Comparison of ENCODE assay signal across 34 mouse cellular contexts in genomic region chrX:75115550-75115949, GRCm38 (mm10). TPM values are rescaled to one million over a fixed set of nuclear protein-coding genes. Genes with fewer than 3 reads are reported as not detected.
DNase-seq lines count a peak whose midpoint lies in the region; ATAC-seq lines count a peak whose summit lies in the region.
"Had no signal": no experiment of that assay in that cellular context is flagged by ENCODE, and none has a peak within 500 bp of the region (broad histone marks: within the 10 kb centered on the region; RNA-seq: fewer than 3 reads in every experiment).

No protein-coding gene starts in this region.

- peak; percentile 60 for DNase-seq in MEL-GATA-1-ER (ENCODE audit: extremely low read depth, low read depth)
- DNase-seq in kidney, postnatal 4 days, result no peak
- DNase-seq in lung, postnatal 25 days (ENCODE audit: low spot score), result no peak
- DNase-seq: adrenal gland, postnatal 10 days; B cell, adult 2 months; cerebellum, adult 11-12 months; cerebellum, postnatal 10 days; gastrocnemius, postnatal 36 days; heart, adult 18-20 months; heart, postnatal 36 days; kidney, adult 9 months; kidney, postnatal 10 days; lung, adult 18-20 months; lung, postnatal 10 days; right cerebral cortex, adult 18-20 months; spleen, adult 18-20 months; thymus, adult 2 months; thymus, postnatal 4 days had no signal

- H3K27ac ChIP-seq in liver, embryonic 15.5 days (replicated peaks), result peak overlapping the region; percentile 88
- no peak overlapping the region for H3K27ac ChIP-seq in intestine, embryonic 16.5 days (ENCODE audit: low read length)
- H3K27ac ChIP-seq: forebrain, embryonic 15.5 days; hindbrain, embryonic 12.5 days; hindbrain, postnatal 0 days; intestine, embryonic 15.5 days; limb, embryonic 12.5 days had no signal

- H3K4me1 ChIP-seq in erythroblast, embryonic 14.5 days (ENCODE audit: control insufficient read depth), result peaks cover 57% of the 10 kb centered on the region
- peaks cover 32% of the 10 kb centered on the region for H3K4me1 ChIP-seq in liver, embryonic 15.5 days (replicated peaks)
- H3K4me1 ChIP-seq in intestine, embryonic 16.5 days (ENCODE audit: control insufficient read depth, insufficient read depth, low read length), result no peaks in the 10 kb centered on the region
- H3K4me1 ChIP-seq: forebrain, embryonic 15.5 days; hindbrain, embryonic 12.5 days; intestine, embryonic 15.5 days; limb, embryonic 12.5 days had no signal

- H3K9me3 ChIP-seq in erythroblast, embryonic 14.5 days (ENCODE audit: control insufficient read depth, low read length), result no peaks in the 10 kb centered on the region
- no peaks in the 10 kb centered on the region for H3K9me3 ChIP-seq in liver, embryonic 15.5 days (replicated peaks)
- H3K9me3 ChIP-seq in intestine, embryonic 16.5 days (ENCODE audit: control insufficient read depth, low read length), result no peaks in the 10 kb centered on the region
- H3K9me3 ChIP-seq: forebrain, embryonic 15.5 days; hindbrain, embryonic 12.5 days; intestine, embryonic 15.5 days; limb, embryonic 12.5 days had no signal

- peak overlapping the region; percentile 32 for H3K4me2 ChIP-seq in liver, embryonic 15.5 days
- no peak overlapping the region for H3K4me2 ChIP-seq in intestine, embryonic 16.5 days (ENCODE audit: low read depth, low read length)
- H3K4me2 ChIP-seq: forebrain, embryonic 15.5 days; heart, embryonic 11.5 days; hindbrain, embryonic 12.5 days; intestine, embryonic 15.5 days; limb, embryonic 12.5 days; midbrain, embryonic 11.5 days had no signal

- 0 out of 2 replicates have a peak overlapping the region, but pooled peaks have one; percentile 18 for H3K9ac ChIP-seq in liver, embryonic 15.5 days
- H3K9ac ChIP-seq in intestine, embryonic 16.5 days (ENCODE audit: low read depth, low read length), result no peak overlapping the region
- H3K9ac ChIP-seq: forebrain, embryonic 15.5 days; hindbrain, embryonic 12.5 days; intestine, embryonic 15.5 days; limb, embryonic 12.5 days had no signal

- ATAC-seq in liver, embryonic 15.5 days (ENCODE audit: insufficient read depth), result peak; percentile 96
- no peak for ATAC-seq in intestine, embryonic 16.5 days
- ATAC-seq: forebrain, embryonic 15.5 days; hindbrain, postnatal 0 days; intestine, embryonic 15.5 days; midbrain, embryonic 16.5 days; Patski had no signal

- peaks cover 100% of the 10 kb centered on the region for H3K36me3 ChIP-seq in erythroblast, embryonic 14.5 days (ENCODE audit: control insufficient read depth)
- peaks cover 84% of the 10 kb centered on the region for H3K36me3 ChIP-seq in liver, embryonic 15.5 days (replicated peaks)
- H3K36me3 ChIP-seq in intestine, embryonic 16.5 days (ENCODE audit: control insufficient read depth, insufficient read depth, low read length), result no peaks in the 10 kb centered on the region
- H3K36me3 ChIP-seq: forebrain, embryonic 15.5 days; intestine, embryonic 15.5 days had no signal

- no peaks in the 10 kb centered on the region for H3K27me3 ChIP-seq in erythroblast, embryonic 14.5 days (ENCODE audit: control insufficient read depth)
- no peaks in the 10 kb centered on the region for H3K27me3 ChIP-seq in liver, embryonic 15.5 days
- no peaks in the 10 kb centered on the region for H3K27me3 ChIP-seq in intestine, embryonic 16.5 days (replicated peaks; ENCODE audit: control insufficient read depth, insufficient read depth, low read length)
- H3K27me3 ChIP-seq: forebrain, embryonic 15.5 days; hindbrain, embryonic 12.5 days; intestine, embryonic 15.5 days; limb, embryonic 12.5 days had no signal

- H3K4me3 ChIP-seq in erythroblast, embryonic 14.5 days (replicated peaks), result peak overlapping the region; percentile 18
- no peak overlapping the region for H3K4me3 ChIP-seq in liver, embryonic 15.5 days (replicated peaks)
- no peak overlapping the region for H3K4me3 ChIP-seq in intestine, embryonic 16.5 days (ENCODE audit: low read length)
- H3K4me3 ChIP-seq: forebrain, embryonic 15.5 days; hindbrain, embryonic 12.5 days; intestine, embryonic 15.5 days; limb, embryonic 12.5 days had no signal

RNA-seq across cellular contexts. Expression of gene Mpp1, which starts 15.3 kb away (rescaled TPM):
- 5.3 and 6.7 TPM in 2 replicates for polyA plus RNA-seq in erythroblast, embryonic 14.5 days (2012)
- polyA plus RNA-seq in liver, embryonic 15.5 days (2015; fragmentation: Nextera tagmentation; extraction: Ambion mirVana), result 135 and 147 TPM in 2 replicates
- polyA plus RNA-seq in intestine, embryonic 16.5 days (2015; fragmentation: Nextera tagmentation; extraction: Ambion mirVana), result 136 and 153 TPM in 2 replicates

RNA-seq across cellular contexts. Expression of gene Dkc1, which starts 19.9 kb away (rescaled TPM):
- 0.63 and 1.1 TPM in 2 replicates for polyA plus RNA-seq in erythroblast, embryonic 14.5 days (2012)
- 66.7 and 73.9 TPM in 2 replicates for polyA plus RNA-seq in liver, embryonic 15.5 days (2015; fragmentation: Nextera tagmentation; extraction: Ambion mirVana)
- 100 and 127 TPM in 2 replicates for polyA plus RNA-seq in intestine, embryonic 16.5 days (2015; fragmentation: Nextera tagmentation; extraction: Ambion mirVana)

RNA-seq across cellular contexts. Expression of gene Gab3, which starts 30.3 kb away (rescaled TPM):
- polyA plus RNA-seq in erythroblast, embryonic 14.5 days (2012), result 0.06 TPM in 1 of 2 replicates, not detected in the other
- 1.2 and 1.6 TPM in 2 replicates for polyA plus RNA-seq in liver, embryonic 15.5 days (2015; fragmentation: Nextera tagmentation; extraction: Ambion mirVana)
- polyA plus RNA-seq in intestine, embryonic 16.5 days (2015; fragmentation: Nextera tagmentation; extraction: Ambion mirVana), result 2.0 and 2.2 TPM in 2 replicates

RNA-seq across cellular contexts. Expression of gene Smim9, which starts 48.0 kb away (rescaled TPM):
- polyA plus RNA-seq in erythroblast, embryonic 14.5 days (2012), result not detected in 2 replicates
- not detected in 2 replicates for polyA plus RNA-seq in liver, embryonic 15.5 days (2015; fragmentation: Nextera tagmentation; extraction: Ambion mirVana)
- polyA plus RNA-seq in intestine, embryonic 16.5 days (2015; fragmentation: Nextera tagmentation; extraction: Ambion mirVana), result not detected in 2 replicates
- polyA plus RNA-seq: embryonic facial prominence, embryonic 14.5 days; forebrain, embryonic 15.5 days; frontal cortex, adult 2 months; heart, embryonic 11.5 days; heart, embryonic 16.5 days; hindbrain, embryonic 12.5 days; hindbrain, postnatal 0 days; intestine, embryonic 15.5 days; limb, embryonic 12.5 days; midbrain, embryonic 11.5 days; midbrain, embryonic 16.5 days; neural tube, embryonic 11.5 days; Patski; thymus, adult 2 months had no signal

Comparison
In these comparisons a context has a peak if more than half of its experiments do, and no peak if none do; other contexts are left out.
1. RNA of gene Mpp1, which starts 15.3 kb away (polyA plus RNA-seq): 136 to 153 TPM in intestine, embryonic 16.5 days and 135 to 147 TPM in liver, embryonic 15.5 days; 5.3 to 6.7 TPM in erythroblast, embryonic 14.5 days; every median in the first group is over 10 times any median in the second.
2. RNA of gene Dkc1, which starts 19.9 kb away (polyA plus RNA-seq): 100 to 127 TPM in intestine, embryonic 16.5 days and 66.7 to 73.9 TPM in liver, embryonic 15.5 days; 0.63 to 1.1 TPM in erythroblast, embryonic 14.5 days; every median in the first group is over 10 times any median in the second.